Mouse (Mus musculus): ENCODE data around the gene Mif4gd. TPM values are rescaled to one million over a fixed set of nuclear protein-coding genes. Genes with fewer than 3 reads are reported as not detected.

Gene Mif4gd
- polyA plus RNA-seq, 1 experiment from 2014 or later, result 28.4 TPM

DNA sequence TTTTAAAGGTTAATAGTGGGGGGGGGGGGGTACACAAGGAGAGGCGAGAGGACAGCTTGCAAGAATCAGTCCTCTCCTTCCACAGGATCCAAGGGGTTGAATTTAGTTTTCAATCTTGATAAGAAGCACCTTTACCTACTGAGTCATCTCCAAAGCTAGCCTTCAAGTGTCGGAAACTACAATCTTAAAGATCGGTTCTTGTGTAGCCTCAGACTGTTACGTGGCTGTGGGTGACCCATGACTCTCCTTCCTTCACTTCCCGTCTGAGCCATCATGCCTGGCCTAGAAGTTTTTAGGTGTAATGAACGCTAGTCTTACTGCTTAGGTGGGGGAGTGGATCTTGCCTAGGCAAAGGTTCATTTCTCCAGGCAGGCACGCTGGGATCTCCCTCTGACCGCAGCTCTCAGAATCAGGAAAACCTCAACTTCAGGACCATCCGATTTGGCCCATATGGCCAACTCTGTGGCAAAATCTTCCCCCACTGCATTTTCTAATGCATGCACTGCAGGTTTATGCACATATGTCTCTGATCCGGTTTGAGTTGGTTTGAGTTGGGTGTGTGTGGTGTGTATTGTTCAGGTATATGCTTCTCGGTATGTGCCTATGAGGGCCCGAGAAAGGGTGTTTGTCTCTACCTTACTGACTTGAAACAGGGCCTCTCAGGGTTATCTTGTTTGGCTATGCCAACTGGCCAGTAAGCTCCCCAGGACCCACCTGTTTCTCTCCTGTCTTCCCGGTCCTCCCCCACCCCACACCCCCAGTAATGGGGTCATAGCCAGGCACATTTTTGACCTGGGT lies 17.2 kb upstream of the Mif4gd start:
- ATAC-seq (ENCODE audit: low read depth), result no peak

GRCm38 (mm10) chr11:115628465-115629101 lies 15.8 kb upstream of the Mif4gd start:
- Histone ChIP-seq H3K4me3 (ENCODE audit: low read depth, low read length) (peak overlapping the region; percentile 85), H3K4me1 (ENCODE audit: control insufficient read depth, low read depth, low read length) (peaks cover 15% of the 10 kb centered on the region), H3K4me2 (ENCODE audit: low read depth, low read length) (peak overlapping the region; percentile 67), H3K27me3 (ENCODE audit: control insufficient read depth, insufficient read depth, low read depth, low read length) (no peaks in the 10 kb centered on the region), H3K9ac (ENCODE audit: low read depth, low read length) (peak overlapping the region; percentile 56), H3K36me3 (ENCODE audit: control insufficient read depth, insufficient read depth) (no peaks in the 10 kb centered on the region), H3K27ac (ENCODE audit: low read length) (peak overlapping the region; percentile 65; the same call in 1 of the 2 replicates), H3K9me3 (replicated peaks; ENCODE audit: control insufficient read depth, low read length) (no peaks in the 10 kb centered on the region)
- 42% methylated on average over 13 of the region's 13 CpGs for WGBS (ENCODE audit: insufficient replicate concordance)
- ATAC-seq (ENCODE audit: low read depth), result 0 out of 2 replicates have a peak, but pooled peaks have one; percentile 0

More for the DNA sequence above, 17.2 kb upstream of the Mif4gd start:
- no peaks in the 10 kb centered on the region for H3K27me3 ChIP-seq (ENCODE audit: control insufficient read depth, insufficient read depth, low read depth, low read length)
- no peak overlapping the region for H3K4me3 ChIP-seq (ENCODE audit: low read depth, low read length)
- no peak overlapping the region for H3K27ac ChIP-seq (ENCODE audit: low read length)
- no peaks in the 10 kb centered on the region for H3K9me3 ChIP-seq (replicated peaks; ENCODE audit: control insufficient read depth, low read length)
- no peak overlapping the region for H3K9ac ChIP-seq (ENCODE audit: low read depth, low read length)
- H3K36me3 ChIP-seq (ENCODE audit: control insufficient read depth, insufficient read depth), result no peaks in the 10 kb centered on the region
- WGBS (ENCODE audit: insufficient replicate concordance), result 68% methylated on average over 13 of the region's 13 CpGs
- no peak overlapping the region for H3K4me2 ChIP-seq (ENCODE audit: low read depth, low read length)
- peaks cover 15% of the 10 kb centered on the region for H3K4me1 ChIP-seq (ENCODE audit: control insufficient read depth, low read depth, low read length)

- Histone ChIP-seq H3K4me2 (ENCODE audit: low read depth, low read length) (peak within 1 kb of the TSS; percentile 95), H3K36me3 (ENCODE audit: control insufficient read depth, insufficient read depth) (peaks cover 2% of the 10 kb centered on the region; the same call in 1 of the 2 replicates), H3K4me3 (ENCODE audit: low read depth, low read length) (peak within 1 kb of the TSS; percentile 85), H3K9me3 (replicated peaks; ENCODE audit: control insufficient read depth, low read length) (no peaks in the 10 kb centered on the region), H3K27me3 (ENCODE audit: control insufficient read depth, insufficient read depth, low read depth, low read length) (no peaks in the 10 kb centered on the region), H3K4me1 (ENCODE audit: control insufficient read depth, low read depth, low read length) (peaks cover 15% of the 10 kb centered on the region), H3K27ac (ENCODE audit: low read length) (peak within 1 kb of the TSS; percentile 77), H3K9ac (ENCODE audit: low read depth, low read length) (peak within 1 kb of the TSS; percentile 83)
- ATAC-seq (ENCODE audit: low read depth), result peak; percentile 99
- WGBS (ENCODE audit: insufficient replicate concordance), result under 1% methylated on average over 47 of the region's 47 CpGs
Measured at GRCm38 (mm10) chr11:115627705-115628464, 15.1 kb upstream of the Mif4gd start, which contains the start of gene Slc25a19. Slc25a19 (minus strand) TSS chr11:115628295.

- H3K9ac ChIP-seq (ENCODE audit: low read depth, low read length), result peak overlapping the region; percentile 83
- peak overlapping the region; percentile 95 for H3K4me2 ChIP-seq (ENCODE audit: low read depth, low read length)
- H3K9me3 ChIP-seq (replicated peaks; ENCODE audit: control insufficient read depth, low read length), result no peaks in the 10 kb centered on the region
- 42% methylated on average over 11 of the region's 11 CpGs for WGBS (ENCODE audit: insufficient replicate concordance)
- H3K36me3 ChIP-seq (ENCODE audit: control insufficient read depth, insufficient read depth), result peaks cover 3% of the 10 kb centered on the region; the same call in 1 of the 2 replicates
- peaks cover 15% of the 10 kb centered on the region for H3K4me1 ChIP-seq (ENCODE audit: control insufficient read depth, low read depth, low read length)
- H3K27ac ChIP-seq (ENCODE audit: low read length), result peak overlapping the region; percentile 77
- ATAC-seq (ENCODE audit: low read depth), result no peak
- H3K27me3 ChIP-seq (ENCODE audit: control insufficient read depth, insufficient read depth, low read depth, low read length), result no peaks in the 10 kb centered on the region
- peak overlapping the region; percentile 85 for H3K4me3 ChIP-seq (ENCODE audit: low read depth, low read length)
Measured at GRCm38 (mm10) chr11:115626824-115627616, 14.3 kb upstream of the Mif4gd start.

- Histone ChIP-seq H3K4me3 (ENCODE audit: low read depth, low read length) (no peak overlapping the region), H3K9me3 (replicated peaks; ENCODE audit: control insufficient read depth, low read length) (no peaks in the 10 kb centered on the region), H3K9ac (ENCODE audit: low read depth, low read length) (no peak overlapping the region), H3K27me3 (ENCODE audit: control insufficient read depth, insufficient read depth, low read depth, low read length) (no peaks in the 10 kb centered on the region), H3K36me3 (ENCODE audit: control insufficient read depth, insufficient read depth) (peaks cover 3% of the 10 kb centered on the region; the same call in 1 of the 2 replicates), H3K27ac (ENCODE audit: low read length) (no peak overlapping the region), H3K4me2 (ENCODE audit: low read depth, low read length) (no peak overlapping the region), H3K4me1 (ENCODE audit: control insufficient read depth, low read depth, low read length) (peaks cover 10% of the 10 kb centered on the region)
- ATAC-seq (ENCODE audit: low read depth), result no peak
- 75% methylated on average over 9 of the region's 9 CpGs for WGBS (ENCODE audit: insufficient replicate concordance)
Measured at GRCm38 (mm10) chr11:115625877-115626276, 13.1 kb upstream of the Mif4gd start.

DNA sequence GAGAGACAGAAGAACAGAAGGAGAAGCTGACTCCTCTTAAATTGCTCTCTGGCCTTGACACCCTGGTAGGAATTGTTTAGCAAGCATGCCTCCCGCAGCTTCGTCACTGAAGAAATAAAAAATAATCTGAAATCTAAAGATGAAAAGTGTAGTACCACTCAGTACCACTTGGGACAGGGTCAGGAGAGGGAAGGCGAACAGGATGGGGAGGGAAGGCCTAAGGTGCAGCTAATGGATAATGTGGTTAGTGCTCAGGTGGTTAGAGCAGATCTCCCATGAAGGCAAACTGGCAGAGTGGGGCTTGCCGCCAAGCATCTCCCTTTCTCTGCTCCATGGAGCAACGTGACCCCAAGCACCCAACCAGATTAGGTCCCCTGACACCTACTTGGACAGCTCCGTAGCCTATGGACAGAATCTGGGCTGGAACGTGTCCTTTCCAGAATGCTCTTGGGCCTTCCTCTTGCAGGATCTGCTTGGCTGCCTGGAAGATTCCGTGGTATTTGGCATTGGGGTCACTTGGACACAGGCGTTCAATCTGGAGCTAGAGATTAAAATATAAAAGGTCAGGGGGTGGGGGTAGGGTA lies 10.8 kb upstream of the Mif4gd start:
- peaks cover 10% of the 10 kb centered on the region for H3K4me1 ChIP-seq (ENCODE audit: control insufficient read depth, low read depth, low read length)

GRCm38 (mm10) chr11:115619949-115620348 lies 7.2 kb upstream of the Mif4gd start:
- Histone ChIP-seq H3K4me1 (ENCODE audit: control insufficient read depth, low read depth, low read length) (no peaks in the 10 kb centered on the region), H3K27ac (ENCODE audit: low read length) (no peak overlapping the region), H3K9ac (ENCODE audit: low read depth, low read length) (no peak overlapping the region), H3K4me2 (ENCODE audit: low read depth, low read length) (no peak overlapping the region), H3K36me3 (ENCODE audit: control insufficient read depth, insufficient read depth) (peaks cover 3% of the 10 kb centered on the region; the same call in 1 of the 2 replicates), H3K27me3 (ENCODE audit: control insufficient read depth, insufficient read depth, low read depth, low read length) (no peaks in the 10 kb centered on the region), H3K4me3 (ENCODE audit: low read depth, low read length) (no peak overlapping the region), H3K9me3 (replicated peaks; ENCODE audit: control insufficient read depth, low read length) (no peaks in the 10 kb centered on the region)
- WGBS (ENCODE audit: insufficient replicate concordance), result 82% methylated on average over 7 of the region's 7 CpGs
- no peak for ATAC-seq (ENCODE audit: low read depth)

More for the DNA sequence above, 10.8 kb upstream of the Mif4gd start:
- peaks cover 3% of the 10 kb centered on the region; the same call in 1 of the 2 replicates for H3K36me3 ChIP-seq (ENCODE audit: control insufficient read depth, insufficient read depth)
- H3K9ac ChIP-seq (ENCODE audit: low read depth, low read length), result no peak overlapping the region
- no peak overlapping the region for H3K4me3 ChIP-seq (ENCODE audit: low read depth, low read length)
- H3K27me3 ChIP-seq (ENCODE audit: control insufficient read depth, insufficient read depth, low read depth, low read length), result no peaks in the 10 kb centered on the region
- no peak overlapping the region for H3K27ac ChIP-seq (ENCODE audit: low read length)
- H3K9me3 ChIP-seq (replicated peaks; ENCODE audit: control insufficient read depth, low read length), result no peaks in the 10 kb centered on the region
- no peak overlapping the region for H3K4me2 ChIP-seq (ENCODE audit: low read depth, low read length)
- ATAC-seq (ENCODE audit: low read depth), result no peak
- WGBS (ENCODE audit: insufficient replicate concordance), result 69% methylated on average over 9 of the region's 9 CpGs

Measured in liver, embryonic 16.5 days (tissue).